Mouse (Mus musculus): ENCODE results near the gene Naaladl1. TPM values are rescaled to one million over a fixed set of nuclear protein-coding genes. Genes with fewer than 3 reads are reported as not detected.

Naaladl1 gene
- polyA plus RNA-seq, 1 experiment from 2014 or later = not detected

DNA sequence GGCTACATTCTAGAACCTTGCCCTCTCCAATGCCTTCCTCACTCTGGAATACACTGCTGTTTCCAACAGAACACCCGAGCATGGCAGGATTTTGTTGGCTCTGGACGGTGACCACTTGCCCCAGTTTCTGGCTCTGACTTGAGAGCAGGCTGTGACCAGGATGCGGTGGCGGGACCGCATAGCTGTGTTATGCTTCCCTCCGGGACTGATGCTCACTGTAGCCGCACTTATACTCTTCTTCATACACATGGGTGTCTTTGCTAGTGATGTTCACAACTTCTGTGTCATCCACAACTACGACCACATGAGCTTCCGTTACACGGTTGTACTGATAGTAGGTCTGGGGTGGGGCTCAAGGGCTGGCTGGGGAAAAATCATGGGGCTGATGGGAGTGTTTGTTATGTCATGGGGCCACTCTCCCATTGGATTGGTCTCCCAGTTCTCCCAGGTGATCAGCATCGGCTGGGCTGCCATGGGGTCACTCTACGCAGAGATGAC lies 25.6 kb upstream of the Naaladl1 start, which contains the start of gene Tmem262:
TSS of gene Tmem262 (plus strand) at position 51 of the 498 bp plus-strand sequence.
- Histone ChIP-seq H3K36me3 (ENCODE audit: insufficient read depth, low read length) (peaks cover 20% of the 10 kb centered on the region; the same call in 1 of the 2 replicates), H3K4me3 (ENCODE audit: low read depth, low read length) (no peak within 1 kb of the TSS), H3K9me3 (ENCODE audit: low read length) (no peaks in the 10 kb centered on the region), H3K4me2 (replicated peaks; ENCODE audit: low read depth, low read length) (no peak within 1 kb of the TSS), H3K27ac (ENCODE audit: low read length) (no peak within 1 kb of the TSS), H3K9ac (replicated peaks; ENCODE audit: low read depth) (no peak within 1 kb of the TSS), H3K4me1 (ENCODE audit: insufficient read depth, low read depth, low read length) (peaks cover 14% of the 10 kb centered on the region; the same call in 1 of the 2 replicates), H3K27me3 (replicated peaks; ENCODE audit: insufficient read depth, low read length) (no peaks in the 10 kb centered on the region)
- 92% methylated on average over 12 of the region's 12 CpGs for WGBS
- TF ChIP-seq EP300 (IDR thresholded peaks at IDR 0.05) (no peak), CTCF (IDR thresholded peaks at IDR 0.05) (no peak)
- DNase-seq (ENCODE audit: low spot score) (no peak), ATAC-seq (no peak)

- Histone ChIP-seq H3K27me3 (replicated peaks; ENCODE audit: insufficient read depth, low read length) (no peaks in the 10 kb centered on the region), H3K36me3 (ENCODE audit: insufficient read depth, low read length) (peaks cover 20% of the 10 kb centered on the region; the same call in 1 of the 2 replicates), H3K9me3 (ENCODE audit: low read length) (no peaks in the 10 kb centered on the region), H3K4me3 (ENCODE audit: low read depth, low read length) (no peak within 1 kb of the TSS), H3K4me2 (replicated peaks; ENCODE audit: low read depth, low read length) (no peak within 1 kb of the TSS), H3K9ac (replicated peaks; ENCODE audit: low read depth) (no peak within 1 kb of the TSS), H3K4me1 (ENCODE audit: insufficient read depth, low read depth, low read length) (0 out of 2 replicates have a peak, but pooled peaks cover 6% of the 10 kb centered on the region), H3K27ac (ENCODE audit: low read length) (no peak within 1 kb of the TSS)
- DNase-seq (ENCODE audit: low spot score) (no peak), ATAC-seq (no peak)
- WGBS = 85% methylated on average over 9 of the region's 9 CpGs
- no peak for TF ChIP-seq EP300 (IDR thresholded peaks at IDR 0.05)
- no peak for TF ChIP-seq CTCF (IDR thresholded peaks at IDR 0.05)
Observed at GRCm38 (mm10) chr19:6082156-6082555, 23.4 kb upstream of the Naaladl1 start, which contains the start of gene Gm28374. Gene Gm28374, minus strand, starts transcription at chr19:6082256.

GRCm38 (mm10) chr19:6084478-6085248 lies 20.9 kb upstream of the Naaladl1 start, which contains the start of the genes Zfpl1 and Cdca5:
Gene Zfpl1, minus strand, starts transcription at chr19:6084956.
Gene Cdca5, plus strand, starts transcription at chr19:6084983.
- peak within 1 kb of the TSS; percentile 94 for H3K4me2 ChIP-seq (replicated peaks; ENCODE audit: low read depth, low read length)
- DNase-seq (ENCODE audit: low spot score) = peak; percentile 98
- H3K9ac ChIP-seq (replicated peaks; ENCODE audit: low read depth) = peak within 1 kb of the TSS; percentile 65
- no peaks in the 10 kb centered on the region for H3K9me3 ChIP-seq (ENCODE audit: low read length)
- peak within 1 kb of the TSS; percentile 62 for H3K4me3 ChIP-seq (ENCODE audit: low read depth, low read length)
- ATAC-seq = peak; percentile 96
- H3K27ac ChIP-seq (ENCODE audit: low read length) = peak within 1 kb of the TSS; percentile 40; the same call in 1 of the 2 replicates
- TF ChIP-seq EP300 (IDR thresholded peaks at IDR 0.05) (peak; percentile 55; the same call in 1 of the 2 replicates), CTCF (IDR thresholded peaks at IDR 0.05) (no peak)
- H3K27me3 ChIP-seq (replicated peaks; ENCODE audit: insufficient read depth, low read length) = no peaks in the 10 kb centered on the region
- H3K36me3 ChIP-seq (ENCODE audit: insufficient read depth, low read length) = peaks cover 20% of the 10 kb centered on the region; the same call in 1 of the 2 replicates
- WGBS = under 1% methylated on average over 57 of the region's 58 CpGs
- H3K4me1 ChIP-seq (ENCODE audit: insufficient read depth, low read depth, low read length) = 0 out of 2 replicates have a peak, but pooled peaks cover 6% of the 10 kb centered on the region

- peaks cover 15% of the 10 kb centered on the region; the same call in 1 of the 2 replicates for H3K36me3 ChIP-seq (ENCODE audit: insufficient read depth, low read length)
- 1% methylated on average over 17 of the region's 17 CpGs for WGBS
Observed at GRCm38 (mm10) chr19:6085417-6085879, 20.1 kb upstream of the Naaladl1 start.

DNA sequence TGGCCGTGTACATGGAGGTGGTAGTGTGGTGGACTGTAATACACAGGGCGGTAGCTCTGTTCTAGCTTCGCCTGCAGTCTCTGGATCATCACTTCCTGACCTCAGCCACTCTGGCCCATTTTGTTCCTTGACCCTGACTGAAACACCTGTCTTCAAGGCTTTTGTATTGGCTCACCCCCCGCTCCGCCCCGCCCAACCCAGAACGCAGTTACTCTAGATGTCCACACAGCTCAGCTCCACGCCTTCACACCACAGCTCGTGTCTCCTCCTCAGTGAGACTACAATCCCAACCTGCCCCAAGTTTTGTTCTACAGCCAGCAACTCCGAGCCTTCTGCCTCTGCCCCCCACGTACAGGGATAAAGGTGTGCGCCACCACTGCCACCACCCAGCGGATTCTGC lies 16.7 kb upstream of the Naaladl1 start:
- no peak for ATAC-seq

More at GRCm38 (mm10) chr19:6085417-6085879, 20.1 kb upstream of the Naaladl1 start:
- TF ChIP-seq CTCF (IDR thresholded peaks at IDR 0.05) = no peak
- no peak for TF ChIP-seq EP300 (IDR thresholded peaks at IDR 0.05)
- DNase-seq (ENCODE audit: low spot score) (peak; percentile 84), ATAC-seq (peak; percentile 60)
- Histone ChIP-seq H3K27me3 (replicated peaks; ENCODE audit: insufficient read depth, low read length) (no peaks in the 10 kb centered on the region), H3K4me3 (ENCODE audit: low read depth, low read length) (peak overlapping the region; percentile 62), H3K4me1 (ENCODE audit: insufficient read depth, low read depth, low read length) (0 out of 2 replicates have a peak, but pooled peaks cover 6% of the 10 kb centered on the region), H3K27ac (ENCODE audit: low read length) (no peak overlapping the region), H3K9me3 (ENCODE audit: low read length) (no peaks in the 10 kb centered on the region), H3K9ac (replicated peaks; ENCODE audit: low read depth) (peak overlapping the region; percentile 34; the same call in 1 of the 2 replicates), H3K4me2 (replicated peaks; ENCODE audit: low read depth, low read length) (peak overlapping the region; percentile 94)

DNA sequence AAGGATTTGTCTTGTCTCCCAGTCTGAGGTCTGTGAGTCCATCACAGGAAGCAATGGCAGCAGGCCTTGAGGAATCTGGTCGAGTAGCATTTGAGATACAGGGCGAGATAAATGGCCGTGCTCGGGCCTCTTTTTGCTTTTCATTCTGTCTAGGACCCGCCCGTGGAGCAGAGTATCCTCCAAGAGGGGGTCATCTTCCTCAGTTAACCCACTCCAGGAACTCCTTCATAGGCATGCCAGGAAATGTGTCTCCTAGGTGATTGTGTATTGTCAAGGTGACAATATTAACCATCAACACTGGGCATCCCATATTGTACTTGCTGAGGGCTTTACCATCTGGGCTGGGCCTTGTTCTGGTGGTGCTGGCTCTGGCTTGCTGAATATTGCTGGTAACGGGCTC lies 11.5 kb upstream of the Naaladl1 start, which contains the start of gene AC131692.1:
TSS of gene AC131692.1 (plus strand) at position 301 of the 400 bp plus-strand sequence.
- H3K9ac ChIP-seq (replicated peaks; ENCODE audit: low read depth) = no peak within 1 kb of the TSS
- H3K27ac ChIP-seq (ENCODE audit: low read length) = no peak within 1 kb of the TSS
- no peaks in the 10 kb centered on the region for H3K9me3 ChIP-seq (ENCODE audit: low read length)
- ATAC-seq (no peak), DNase-seq (ENCODE audit: low spot score) (no peak)
- WGBS = 82% methylated on average over 7 of the region's 7 CpGs
- H3K4me2 ChIP-seq (replicated peaks; ENCODE audit: low read depth, low read length) = no peak within 1 kb of the TSS
- H3K27me3 ChIP-seq (replicated peaks; ENCODE audit: insufficient read depth, low read length) = no peaks in the 10 kb centered on the region
- 0 out of 2 replicates have a peak, but pooled peaks cover 3% of the 10 kb centered on the region for H3K36me3 ChIP-seq (ENCODE audit: insufficient read depth, low read length)
- H3K4me1 ChIP-seq (ENCODE audit: insufficient read depth, low read depth, low read length) = no peaks in the 10 kb centered on the region
- TF ChIP-seq EP300 (IDR thresholded peaks at IDR 0.05) (no peak), CTCF (IDR thresholded peaks at IDR 0.05) (no peak)
- H3K4me3 ChIP-seq (ENCODE audit: low read depth, low read length) = no peak within 1 kb of the TSS

More for the DNA sequence above, 16.7 kb upstream of the Naaladl1 start:
- no peak overlapping the region for H3K9ac ChIP-seq (replicated peaks; ENCODE audit: low read depth)
- 0 out of 2 replicates have a peak, but pooled peaks cover 3% of the 10 kb centered on the region for H3K36me3 ChIP-seq (ENCODE audit: insufficient read depth, low read length)
- no peaks in the 10 kb centered on the region for H3K27me3 ChIP-seq (replicated peaks; ENCODE audit: insufficient read depth, low read length)
- WGBS = 91% methylated on average over 13 of the region's 13 CpGs
- no peak overlapping the region for H3K4me3 ChIP-seq (ENCODE audit: low read depth, low read length)
- DNase-seq (ENCODE audit: low spot score) = no peak
- H3K27ac ChIP-seq (ENCODE audit: low read length) = no peak overlapping the region
- no peak for TF ChIP-seq EP300 (IDR thresholded peaks at IDR 0.05)
- TF ChIP-seq CTCF (IDR thresholded peaks at IDR 0.05) = no peak
- H3K4me1 ChIP-seq (ENCODE audit: insufficient read depth, low read depth, low read length) = 0 out of 2 replicates have a peak, but pooled peaks cover 5% of the 10 kb centered on the region
- no peaks in the 10 kb centered on the region for H3K9me3 ChIP-seq (ENCODE audit: low read length)
- H3K4me2 ChIP-seq (replicated peaks; ENCODE audit: low read depth, low read length) = no peak overlapping the region
